Mouse (Mus musculus): Measurements from ENCODE around the gene Gm7544. TPM values are rescaled to one million over a fixed set of nuclear protein-coding genes. Genes with fewer than 3 reads are reported as not detected.
A peak's percentile ranks its signal among the peaks of the same experiment; 100 is the strongest.
"Not testable (repeated sequence)": the region's sequence is repeated elsewhere in the genome, so short reads cannot be mapped to it uniquely, and the experiment has no call there.

Gm7544 gene
- polyA plus RNA-seq, 1 experiment from 2014 or later: not detected

DNA sequence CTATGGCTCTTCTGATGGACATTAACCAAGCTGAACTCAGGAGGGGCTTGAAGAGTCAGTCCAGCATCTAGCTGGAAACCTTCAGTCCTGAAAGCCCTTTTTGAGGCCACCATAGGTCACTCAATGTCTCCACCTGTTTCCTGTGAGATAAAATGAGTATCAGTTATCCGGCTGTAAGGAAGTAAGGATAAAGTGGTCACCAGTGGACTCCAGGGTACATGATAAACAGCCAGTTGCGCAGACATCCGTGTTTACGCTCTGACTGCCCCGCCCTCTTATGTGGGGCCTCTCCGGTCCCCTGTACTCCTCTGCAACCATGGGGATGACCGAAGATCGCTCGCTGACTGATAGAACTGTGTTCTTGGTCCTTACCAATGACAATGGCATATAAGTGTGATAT is 18.5 kb upstream of the Gm7544 start:
- no peak for ATAC-seq
- CTCF ChIA-PET: interaction anchor here (0.9 to 3.1 kb wide), 3 partner anchors 14 to 187 kb away, joined by 3 to 19 read pairs (median 4); no protein-coding TSS in a partner anchor
- DNase-seq (ENCODE audit: low read depth, low spot score): no peak
- no peak for TF ChIP-seq CTCF (IDR thresholded peaks at IDR 0.05)
- POLR2A ChIA-PET: no interaction called here
- in situ Hi-C loops (cut with MboI; ENCODE audit: low pct_unique_long_range_greater_than_20kb): no loop called here
- H3K27me3 ChIP-seq: no peaks in the 10 kb centered on the region

- no peak for ATAC-seq
- H3K27me3 ChIP-seq: no peaks in the 10 kb centered on the region
- CTCF ChIA-PET: interaction anchor here (0.9 to 3.1 kb wide), 2 partner anchors 14 to 182 kb away, joined by 3 to 19 read pairs; no protein-coding TSS in a partner anchor
- no peak for TF ChIP-seq CTCF (IDR thresholded peaks at IDR 0.05)
- POLR2A ChIA-PET: interaction anchor here (0.5 kb wide), 1 partner anchor 131 kb away, joined by 4 read pairs; no protein-coding TSS in a partner anchor
- in situ Hi-C loops (cut with MboI; ENCODE audit: low pct_unique_long_range_greater_than_20kb): no loop called here
- DNase-seq (ENCODE audit: low read depth, low spot score): no peak
Measured at GRCm38 (mm10) chr1:82973901-82974300, 18.1 kb upstream of the Gm7544 start.

DNA sequence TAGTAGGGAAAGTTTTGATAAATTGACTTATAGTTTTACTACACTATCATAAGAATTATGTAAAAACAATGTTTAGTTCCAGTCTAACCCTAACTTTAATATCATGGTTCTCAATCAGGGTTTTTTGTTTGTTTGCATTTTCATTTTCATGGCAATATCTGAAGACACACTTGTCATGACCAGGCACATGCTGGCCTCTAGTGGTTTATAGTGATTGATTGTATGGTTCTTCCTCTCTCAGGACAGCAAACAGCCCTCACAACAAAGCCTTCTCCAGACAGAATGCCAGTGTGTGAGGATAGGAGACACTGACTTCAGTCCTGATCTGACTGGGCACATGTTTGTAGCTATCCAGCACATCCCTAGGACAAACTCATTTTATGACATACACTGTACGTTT is 17.4 kb upstream of the Gm7544 start:
- POLR2A ChIA-PET: interaction anchor here (0.5 kb wide), 1 partner anchor 132 kb away, joined by 4 read pairs; no protein-coding TSS in a partner anchor
- CTCF ChIA-PET: interaction anchor here (0.9 to 3.1 kb wide), 2 partner anchors 15 to 181 kb away, joined by 3 to 19 read pairs; no protein-coding TSS in a partner anchor
- H3K27me3 ChIP-seq: no peaks in the 10 kb centered on the region
- ATAC-seq (no peak), DNase-seq (ENCODE audit: low read depth, low spot score) (no peak)
- peak; percentile 31 for TF ChIP-seq CTCF (IDR thresholded peaks at IDR 0.05)
- in situ Hi-C loops (cut with MboI; ENCODE audit: low pct_unique_long_range_greater_than_20kb): no loop called here

- TF ChIP-seq CTCF (IDR thresholded peaks at IDR 0.05): no peak
- ATAC-seq (peak; percentile 54), DNase-seq (ENCODE audit: low read depth, low spot score) (no peak)
- ChIA-PET POLR2A (no interaction called here), CTCF (interaction anchor here (0.7 kb wide), 1 partner anchor 185 kb away, joined by 3 read pairs; no protein-coding TSS in a partner anchor)
- in situ Hi-C loops (cut with MboI; ENCODE audit: low pct_unique_long_range_greater_than_20kb): no loop called here
- H3K27me3 ChIP-seq: peaks cover 7% of the 10 kb centered on the region
Measured at GRCm38 (mm10) chr1:82972046-82972445, 16.2 kb upstream of the Gm7544 start.

GRCm38 (mm10) chr1:82966413-82966812 is 10.6 kb upstream of the Gm7544 start:
- CTCF ChIA-PET: interaction anchor here (0.7 kb wide), 1 partner anchor 261 kb away, joined by 3 read pairs; no protein-coding TSS in a partner anchor
- peaks cover 8% of the 10 kb centered on the region for H3K27me3 ChIP-seq
- in situ Hi-C loops (cut with MboI; ENCODE audit: low pct_unique_long_range_greater_than_20kb): no loop called here
- ATAC-seq (no peak), DNase-seq (ENCODE audit: low read depth, low spot score) (no peak)
- TF ChIP-seq CTCF (IDR thresholded peaks at IDR 0.05): no peak
- POLR2A ChIA-PET: no interaction called here

DNA sequence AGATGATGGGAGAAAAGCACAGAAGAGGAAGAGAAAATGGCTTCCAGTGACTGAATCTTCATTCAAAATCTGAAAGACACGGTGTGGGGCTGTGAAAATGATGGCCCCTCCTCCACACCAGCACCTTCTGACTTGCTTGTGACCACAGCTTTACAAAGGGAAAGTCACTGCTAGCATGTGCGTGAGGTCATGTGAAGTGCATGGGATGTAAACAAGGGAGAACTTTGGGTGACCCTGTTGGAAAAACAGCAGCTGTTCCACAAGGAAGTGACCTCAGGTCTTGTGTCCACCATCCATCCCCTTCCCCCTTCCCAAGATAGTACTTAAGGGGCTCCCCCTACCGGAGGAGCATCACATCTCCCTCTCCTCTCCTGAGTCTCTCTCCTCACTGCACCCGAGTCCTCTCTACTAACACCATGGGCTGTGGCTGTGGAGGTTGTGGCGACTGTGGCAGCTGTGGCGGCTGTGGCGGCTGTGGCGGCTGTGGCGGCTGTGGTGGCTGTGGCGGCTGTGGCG is 4.1 kb upstream of the Gm7544 start, which contains the start of gene Gm47955:
Gene Gm47955, plus strand, starts transcription at position 417 of the 516 bp plus-strand sequence.
- POLR2A ChIA-PET: no interaction called here
- no peaks in the 10 kb centered on the region for H3K27me3 ChIP-seq
- in situ Hi-C loops (cut with MboI; ENCODE audit: low pct_unique_long_range_greater_than_20kb): no loop called here
- DNase-seq (ENCODE audit: low read depth, low spot score) (no peak), ATAC-seq (no peak)
- TF ChIP-seq CTCF (IDR thresholded peaks at IDR 0.05): no peak
- CTCF ChIA-PET: no interaction called here

DNA sequence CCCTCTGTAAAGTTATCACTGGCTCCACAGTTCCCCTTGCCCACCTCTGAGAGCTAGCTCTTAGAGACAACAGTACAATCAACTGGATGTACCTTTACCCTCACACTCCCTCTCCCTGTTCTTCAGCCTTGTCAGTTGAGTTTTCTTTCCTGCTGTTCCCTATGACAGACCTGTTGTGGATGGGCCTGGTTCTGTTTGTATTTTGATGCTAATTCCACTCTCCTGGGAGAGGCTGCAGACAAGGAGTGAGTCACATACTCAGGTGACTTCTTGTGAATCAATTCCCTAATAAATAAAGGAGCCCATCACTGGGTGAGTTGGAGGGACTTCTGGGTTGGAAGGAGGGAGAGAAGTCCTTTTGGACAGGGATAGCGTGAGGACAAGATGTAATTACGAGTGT is 7.2 kb downstream of the Gm7544 start:
- H3K27me3 ChIP-seq: peaks cover 11% of the 10 kb centered on the region
- ChIA-PET CTCF (no interaction called here), POLR2A (no interaction called here)
- DNase-seq (ENCODE audit: low read depth, low spot score): no peak
- no peak for ATAC-seq
- in situ Hi-C loops (cut with MboI; ENCODE audit: low pct_unique_long_range_greater_than_20kb): no loop called here
- TF ChIP-seq CTCF (IDR thresholded peaks at IDR 0.05): no peak

- ATAC-seq; in situ Hi-C loops (cut with MboI; ENCODE audit: low pct_unique_long_range_greater_than_20kb); DNase-seq (ENCODE audit: low read depth, low spot score); POLR2A ChIA-PET; CTCF ChIA-PET; H3K27me3 ChIP-seq: not testable (repeated sequence)
Measured at GRCm38 (mm10) chr1:82946029-82946428, 9.8 kb downstream of the Gm7544 start.

DNA sequence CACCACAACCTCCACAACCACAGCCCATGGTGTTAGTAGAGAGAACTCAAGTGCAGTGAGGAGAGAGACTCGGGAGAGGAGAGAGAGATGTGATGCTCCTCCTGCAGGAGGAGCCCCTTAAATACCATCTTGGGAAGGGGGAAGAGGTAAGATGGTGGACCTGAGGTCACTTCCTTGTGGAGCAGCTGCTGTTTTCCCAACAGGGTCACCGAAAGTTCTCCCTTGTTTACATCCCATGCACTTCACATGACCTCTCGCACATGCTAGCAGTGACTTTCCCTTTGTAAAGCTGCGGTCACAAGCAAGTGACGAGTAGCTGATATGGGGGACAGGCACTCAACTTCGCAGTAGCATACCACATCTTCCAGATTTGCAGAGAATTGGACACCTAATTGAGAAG is 12.5 kb downstream of the Gm7544 start, which contains the start of gene A030003K21Rik:
Gene A030003K21Rik, minus strand, starts transcription at position 94 of the 400 bp plus-strand sequence.
- POLR2A ChIA-PET; in situ Hi-C loops (cut with MboI; ENCODE audit: low pct_unique_long_range_greater_than_20kb); ATAC-seq; DNase-seq (ENCODE audit: low read depth, low spot score); CTCF ChIA-PET; H3K27me3 ChIP-seq: not testable (repeated sequence)

GRCm38 (mm10) chr1:82942505-82942904 is 13.3 kb downstream of the Gm7544 start:
- in situ Hi-C loops (cut with MboI; ENCODE audit: low pct_unique_long_range_greater_than_20kb); H3K27me3 ChIP-seq; POLR2A ChIA-PET; ATAC-seq; DNase-seq (ENCODE audit: low read depth, low spot score); CTCF ChIA-PET: not testable (repeated sequence)

GRCm38 (mm10) chr1:82938666-82939065 is 17.1 kb downstream of the Gm7544 start:
- TF ChIP-seq CTCF (IDR thresholded peaks at IDR 0.05): no peak
- H3K27me3 ChIP-seq: no peaks in the 10 kb centered on the region
- in situ Hi-C loops (cut with MboI; ENCODE audit: low pct_unique_long_range_greater_than_20kb): no loop called here
- no peak for DNase-seq (ENCODE audit: low read depth, low spot score)
- ChIA-PET CTCF (no interaction called here), POLR2A (no interaction called here)
- no peak for ATAC-seq

GRCm38 (mm10) chr1:82931326-82931725 is 24.5 kb downstream of the Gm7544 start, which contains the start of gene Gm6217:
Gm6217 (minus strand) TSS chr1:82931399.
- POLR2A ChIA-PET; ATAC-seq; CTCF ChIA-PET; DNase-seq (ENCODE audit: low read depth, low spot score); H3K27me3 ChIP-seq; in situ Hi-C loops (cut with MboI; ENCODE audit: low pct_unique_long_range_greater_than_20kb): not testable (repeated sequence)

- CTCF ChIA-PET; POLR2A ChIA-PET; ATAC-seq; H3K27me3 ChIP-seq; in situ Hi-C loops (cut with MboI; ENCODE audit: low pct_unique_long_range_greater_than_20kb); DNase-seq (ENCODE audit: low read depth, low spot score): not testable (repeated sequence)
Measured at GRCm38 (mm10) chr1:82930558-82930957, 25.3 kb downstream of the Gm7544 start.

Data from Patski (cell line).